Comparison of ENCODE assay signal across 13 mouse cellular contexts in genomic region chr4:56901671-56902070, GRCm38 (mm10). TPM values are rescaled to one million over a fixed set of nuclear protein-coding genes. Genes with fewer than 3 reads are reported as not detected.
A peak's percentile ranks its signal among the peaks of the same experiment; 100 is the strongest.
DNase-seq lines count a peak whose midpoint lies in the region; ATAC-seq and TF ChIP-seq lines count a peak whose summit lies in the region.
"Had no signal": no experiment of that assay in that cellular context is flagged by ENCODE, and none has a peak within 500 bp of the region (broad histone marks: within the 10 kb centered on the region; RNA-seq: fewer than 3 reads in every experiment).

No protein-coding gene starts in this region.

- peaks cover 42% of the 10 kb centered on the region for H3K36me3 ChIP-seq in forebrain, postnatal 0 days (ENCODE audit: insufficient read depth)
- H3K36me3 ChIP-seq in forebrain, embryonic 13.5 days (ENCODE audit: poor library complexity, severe bottlenecking): peaks cover 69% of the 10 kb centered on the region
- peaks cover 59% of the 10 kb centered on the region for H3K36me3 ChIP-seq in liver, adult 2 months (ENCODE audit: control insufficient read depth, insufficient read depth, low read length)

- H3K27me3 ChIP-seq in forebrain, postnatal 0 days (ENCODE audit: insufficient read depth, low read length): no peaks in the 10 kb centered on the region
- no peaks in the 10 kb centered on the region for H3K27me3 ChIP-seq in forebrain, embryonic 13.5 days
- no peaks in the 10 kb centered on the region for H3K27me3 ChIP-seq in liver, adult 2 months (ENCODE audit: control insufficient read depth, insufficient read depth, low read length)

- no peaks in the 10 kb centered on the region for H3K9me3 ChIP-seq in forebrain, postnatal 0 days (ENCODE audit: low read length)
- H3K9me3 ChIP-seq in forebrain, embryonic 13.5 days (replicated peaks): no peaks in the 10 kb centered on the region

- DNase-seq in forebrain, postnatal 0 days: no peak
- no peak for DNase-seq in liver, adult 2 months (ENCODE audit: extremely low read depth, low read depth, low spot score)
- DNase-seq in liver: no peak
- DNase-seq in B cell, adult 2 months: peak; percentile 23 to 32
- peak; percentile 42 for DNase-seq in induced T-regulatory cell, adult 2 months (ENCODE audit: low read depth)
- no peak for DNase-seq in adrenal gland, adult 8-10 months
- DNase-seq: gastrocnemius, postnatal 10 days; heart, postnatal 10 days; right cerebral cortex, postnatal 25 days had no signal

- TF ChIP-seq CTCF in forebrain, postnatal 0 days (IDR thresholded peaks at IDR 0.05; ENCODE audit: low read depth): peak; percentile 41; the same call in 1 of the 2 replicates
- peak; percentile 19; the same call in 1 of the 2 replicates for TF ChIP-seq CTCF in liver, adult 2 months (IDR thresholded peaks at IDR 0.05; ENCODE audit: low read depth, low read length)

- H3K4me1 ChIP-seq in forebrain, postnatal 0 days (ENCODE audit: insufficient read depth): no peaks in the 10 kb centered on the region
- peaks cover 4% of the 10 kb centered on the region; the same call in 1 of the 2 replicates for H3K4me1 ChIP-seq in forebrain, embryonic 13.5 days
- no peaks in the 10 kb centered on the region for H3K4me1 ChIP-seq in liver, adult 2 months (ENCODE audit: control insufficient read depth, insufficient read depth, low read length)

- TF ChIP-seq POLR2A in liver, adult 2 months (IDR thresholded peaks at IDR 0.05; ENCODE audit: extremely low read depth, insufficient read depth, low read length): no peak

- no peak overlapping the region for H3K4me2 ChIP-seq in forebrain, postnatal 0 days (ENCODE audit: low read depth)
- H3K4me2 ChIP-seq in forebrain, embryonic 13.5 days: no peak overlapping the region

- H3K27ac ChIP-seq in forebrain, postnatal 0 days (ENCODE audit: low read depth, low read length): no peak overlapping the region
- no peak overlapping the region for H3K27ac ChIP-seq in forebrain, embryonic 13.5 days
- no peak overlapping the region for H3K27ac ChIP-seq in liver, adult 2 months (replicated peaks; ENCODE audit: insufficient read depth, low read depth, low read length)
- H3K27ac ChIP-seq: macrophage had no signal

- H3K79me2 ChIP-seq in liver, adult 2 months (ENCODE audit: control insufficient read depth, insufficient read depth, low read length): no peaks in the 10 kb centered on the region

- no peak overlapping the region for H3K4me3 ChIP-seq in forebrain, postnatal 0 days (ENCODE audit: low read depth, low read length)
- no peak overlapping the region for H3K4me3 ChIP-seq in forebrain, embryonic 13.5 days
- no peak overlapping the region for H3K4me3 ChIP-seq in liver, adult 2 months (ENCODE audit: insufficient read depth, low read depth, low read length)
- H3K4me3 ChIP-seq: erythroblast, embryonic 14.5 days had no signal

- H3K9ac ChIP-seq in forebrain, postnatal 0 days: no peak overlapping the region
- no peak overlapping the region for H3K9ac ChIP-seq in forebrain, embryonic 13.5 days
- no peak overlapping the region for H3K9ac ChIP-seq in liver, adult 2 months (ENCODE audit: low read depth, low read length)

- 98% methylated on average over 2 of the region's 2 CpGs for WGBS in forebrain, postnatal 0 days
- 94% methylated on average over 2 of the region's 2 CpGs for WGBS in forebrain, embryonic 13.5 days
- 100% methylated on average over 2 of the region's 2 CpGs for WGBS in liver, adult 2 months

- no peak for ATAC-seq in forebrain, postnatal 0 days
- ATAC-seq in forebrain, embryonic 13.5 days: no peak
- no peak for ATAC-seq in frontal cortex, adult (ENCODE audit: low TSS enrichment)

RNA-seq across cellular contexts. Expression of gene Ctnnal1, which starts 36.7 kb away (rescaled TPM):
- total RNA-seq in forebrain, postnatal 0 days (2014; rRNA removed): 9.2 and 14.5 TPM in 2 replicates
- polyA plus RNA-seq in forebrain, postnatal 0 days (2015; fragmentation: Nextera tagmentation; extraction: Ambion mirVana): 5.3 and 8.5 TPM in 2 replicates
- polyA plus RNA-seq in forebrain, embryonic 13.5 days (2015; fragmentation: Nextera tagmentation; extraction: Ambion mirVana): 16.5 and 19.4 TPM in 2 replicates
- total RNA-seq in liver, adult 2 months (2014; rRNA removed): 3.4 and 3.9 TPM in 2 replicates
- 0.83 and 1.5 TPM in 2 replicates for polyA plus RNA-seq in liver, adult 2 months (2012; rRNA removed)
- total RNA-seq in adrenal gland, adult 8-10 months (2022): 10 to 100 TPM; 18.0 to 21.3 (median 20.2) TPM

RNA-seq across cellular contexts. Expression of gene Tmem245, which starts 45.6 kb away (rescaled TPM):
- 14.0 and 24.7 TPM in 2 replicates for total RNA-seq in forebrain, postnatal 0 days (2014; rRNA removed)
- polyA plus RNA-seq in forebrain, postnatal 0 days (2015; fragmentation: Nextera tagmentation; extraction: Ambion mirVana): 4.2 and 9.8 TPM in 2 replicates
- polyA plus RNA-seq in forebrain, embryonic 13.5 days (2015; fragmentation: Nextera tagmentation; extraction: Ambion mirVana): 6.7 and 8.2 TPM in 2 replicates
- 16.3 and 20.9 TPM in 2 replicates for total RNA-seq in liver, adult 2 months (2014; rRNA removed)
- 4.4 and 5.3 TPM in 2 replicates for polyA plus RNA-seq in liver, adult 2 months (2012; rRNA removed)
- total RNA-seq in adrenal gland, adult 8-10 months (2022): 10 to 100 TPM; 55.1 to 69.7 (median 57.5) TPM

Comparison
In these comparisons a context has a peak if more than half of its experiments do, and no peak if none do; other contexts are left out.
1. DNase-seq: peak in B cell, adult 2 months (2 of 2) and induced T-regulatory cell, adult 2 months (single experiment); none in forebrain, postnatal 0 days (single experiment), liver, adult 2 months (single experiment), liver (single experiment) and adrenal gland, adult 8-10 months (single experiment).